Mouse (Mus musculus) brain, embryonic 14.5 days (tissue): ENCODE measurements around the gene Dnpep.

Experiments used
- CTCF ChIP-seq: fragments of 200-500 bp; IDR thresholded peaks from 2 replicates; pipeline ENCODE4 v1.5.1; 2012; ENCODE audit warnings: inconsistent platforms, mild to moderate bottlenecking, moderate library complexity, borderline replicate concordance; ENCODE audit not compliant: insufficient read depth, insufficient read length; ENCODE audit errors: extremely low read depth
- POLR2A ChIP-seq: fragments of 200-500 bp; IDR thresholded peaks from 2 replicates; pipeline ENCODE4 v1.6.1; 2012; ENCODE audit warnings: mild to moderate bottlenecking, inconsistent platforms, borderline replicate concordance; ENCODE audit not compliant: poor library complexity, insufficient read depth, insufficient read length, severe bottlenecking; ENCODE audit errors: extremely low read depth

- no peak for TF ChIP-seq POLR2A
- TF ChIP-seq CTCF = no peak
Measured at GRCm38 (mm10) chr1:75294294-75294693, 23.5 kb downstream of the Dnpep start.
